Mouse (Mus musculus) small intestine, adult 2 months (tissue): ENCODE measurements around the gene Oas1c. TPM values are rescaled to one million over a fixed set of nuclear protein-coding genes. Genes with fewer than 3 reads are reported as not detected.

ENCODE experiments used
- H3K27ac ChIP-seq: fragments of 200-500 bp; 2 replicates; pipeline ENCODE4 v1.5.1; 2012; ENCODE audit warnings: low read depth, low read length, control low read depth, inconsistent platforms; ENCODE audit not compliant: insufficient read depth
- H3K27me3 ChIP-seq: fragments of 200-500 bp; 2 replicates; pipeline ENCODE4 v1.6.1; 2012; ENCODE audit warnings: mild to moderate bottlenecking, moderate library complexity, low read length, inconsistent platforms; ENCODE audit not compliant: control insufficient read depth, insufficient read depth
- H3K36me3 ChIP-seq: fragments of 200-500 bp; 2 replicates; pipeline ENCODE4 v1.6.1; 2012; ENCODE audit warnings: mild to moderate bottlenecking, low read length, control low read depth, inconsistent platforms; ENCODE audit not compliant: control insufficient read depth, insufficient read depth
- H3K4me1 ChIP-seq: fragments of 200-500 bp; 2 replicates; pipeline ENCODE4 v1.6.1; 2012; ENCODE audit warnings: low read length, inconsistent platforms, mixed read lengths; ENCODE audit not compliant: control insufficient read depth, insufficient read depth, insufficient read length
- H3K4me3 ChIP-seq: fragments of 200-500 bp; 2 replicates; pipeline ENCODE4 v1.5.1; 2012; ENCODE audit warnings: low read depth, mild to moderate bottlenecking, control low read depth, inconsistent platforms, low read length, moderate library complexity
- CTCF ChIP-seq: fragments of 200-500 bp; IDR thresholded peaks from 2 replicates; pipeline ENCODE4 v1.5.1; 2012; ENCODE audit warnings: low read depth, mild to moderate bottlenecking, control low read depth, inconsistent platforms, low read length, moderate library complexity, mixed read lengths; ENCODE audit not compliant: insufficient replicate concordance, insufficient read length; ENCODE audit errors: extremely low read depth
- POLR2A ChIP-seq: fragments of 200-500 bp; IDR thresholded peaks from 2 replicates; pipeline ENCODE4 v1.6.1; 2012; ENCODE audit warnings: low read depth, mild to moderate bottlenecking, control low read depth, inconsistent platforms, low read length, moderate library complexity
- WGBS: fragments of 180-500 bp; shearing (Covaris S2); methylation state at CpG from one replicate; pipeline ENCODE4 v1.1.7; 2018; 5-methylcytosine and 5-hydroxymethylcytosine counted together
- polyA plus RNA-seq: library from polyadenylated mRNA; depleted of rRNA; stranded (reverse); fragments of >200 nt; gene quantifications from 2 replicates; pipeline ENCODE4 v1.2.3, GENCODE M21; 2012

The Oas1c gene
- polyA plus RNA-seq, 1 experiment: 1.4 TPM

DNA sequence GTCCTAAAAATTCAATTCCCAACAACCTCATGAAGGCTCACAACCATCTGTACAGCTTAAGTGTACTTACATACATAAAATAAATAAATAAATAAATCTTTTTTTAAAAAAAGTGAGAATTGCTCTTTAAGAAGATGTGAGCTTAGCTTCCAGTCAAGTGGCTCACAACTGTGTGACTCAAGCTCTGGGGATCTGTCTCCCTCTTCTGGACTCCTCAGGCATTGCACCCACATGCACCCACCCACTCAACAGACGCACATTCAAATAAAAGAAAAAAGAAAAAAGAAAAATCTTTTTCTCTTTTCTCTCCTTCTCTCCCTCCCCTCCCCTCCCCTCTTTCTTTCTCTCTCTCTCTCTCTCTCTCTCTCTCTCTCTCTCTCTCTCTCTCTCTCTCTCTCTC is 30.7 kb downstream of the Oas1c start:
- Histone ChIP-seq H3K27me3 (no peaks in the 10 kb centered on the region), H3K36me3 (no peaks in the 10 kb centered on the region), H3K4me3 (no peak overlapping the region), H3K27ac (no peak overlapping the region), H3K4me1 (peaks cover 13% of the 10 kb centered on the region; the same call in 1 of the 2 replicates)
- WGBS: 100% methylated on average over 1 of the region's 1 CpGs
- no peak for TF ChIP-seq POLR2A
- TF ChIP-seq CTCF: peak; percentile 21; the same call in 1 of the 2 replicates

DNA sequence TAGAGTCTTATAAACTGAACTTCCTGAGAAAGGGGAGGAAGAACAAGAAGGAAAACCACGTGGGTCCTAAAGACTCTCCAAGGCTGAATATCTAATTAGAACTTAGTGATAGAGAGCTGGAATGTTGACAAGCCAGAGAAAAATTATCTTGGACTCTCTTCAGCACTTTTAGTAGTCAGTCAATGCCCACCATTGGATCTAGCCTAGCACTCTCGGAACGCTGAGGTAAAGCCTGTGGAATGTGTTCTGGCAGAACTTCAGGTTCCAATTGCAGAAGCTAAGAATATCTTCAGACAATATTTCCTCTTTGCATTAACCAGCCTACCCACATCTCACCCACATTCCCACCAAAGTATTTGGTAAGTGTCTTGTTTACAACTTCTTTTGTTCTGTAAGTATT is 32.4 kb downstream of the Oas1c start:
- H3K4me3 ChIP-seq: no peak overlapping the region
- no peaks in the 10 kb centered on the region for H3K27me3 ChIP-seq
- no peaks in the 10 kb centered on the region for H3K36me3 ChIP-seq
- no peak overlapping the region for H3K27ac ChIP-seq
- TF ChIP-seq CTCF (no peak), POLR2A (no peak)
- peaks cover 18% of the 10 kb centered on the region for H3K4me1 ChIP-seq
- WGBS: 21% methylated on average over 3 of the region's 3 CpGs

DNA sequence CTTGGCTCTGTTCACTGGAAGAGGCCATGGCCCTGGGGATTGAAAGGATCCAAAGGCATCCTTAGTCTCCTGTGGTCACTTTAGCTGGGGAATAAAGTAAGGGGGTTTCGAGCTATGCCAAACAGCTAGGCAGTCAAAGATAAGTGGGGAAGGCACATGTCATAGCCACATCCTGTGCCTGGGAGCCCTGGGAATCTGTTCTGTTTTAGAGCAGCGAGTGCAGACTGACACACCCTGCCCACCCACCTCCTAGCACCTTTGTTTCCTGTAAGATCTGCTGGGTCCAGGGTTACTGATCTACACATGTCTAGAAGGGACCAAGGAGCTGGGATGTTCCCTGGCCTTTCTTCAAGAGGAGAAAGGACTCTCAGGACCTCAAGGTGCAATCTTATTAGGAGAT is 33.4 kb downstream of the Oas1c start:
- Histone ChIP-seq H3K27ac (no peak overlapping the region), H3K4me1 (peaks cover 20% of the 10 kb centered on the region), H3K36me3 (no peaks in the 10 kb centered on the region), H3K4me3 (no peak overlapping the region), H3K27me3 (no peaks in the 10 kb centered on the region)
- no peak for TF ChIP-seq POLR2A
- no peak for TF ChIP-seq CTCF
- 65% methylated on average over 2 of the region's 2 CpGs for WGBS

DNA sequence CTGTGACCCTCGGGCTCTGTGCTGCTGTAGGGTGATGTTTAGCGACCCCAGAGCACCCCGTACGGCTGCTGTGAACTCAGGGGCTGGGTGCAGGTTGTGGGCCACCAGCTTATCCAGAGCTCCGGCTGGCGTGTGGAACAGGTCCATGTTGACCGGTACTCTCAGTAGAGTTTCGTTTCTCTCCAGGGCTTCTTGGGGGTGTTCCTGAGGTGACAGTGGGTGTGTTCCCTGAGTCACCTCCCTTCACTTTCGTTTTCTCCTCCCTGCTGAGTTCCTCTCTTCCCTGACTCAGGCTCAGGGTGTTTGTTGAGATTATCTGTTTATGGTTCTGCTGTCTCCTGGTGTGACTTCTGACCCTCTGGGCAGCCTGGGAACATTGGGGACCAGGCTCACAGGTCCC is 34.8 kb downstream of the Oas1c start, which contains the start of gene Oas3:
Gene Oas3, minus strand, starts transcription at position 184 of the 400 bp plus-strand sequence.
- TF ChIP-seq CTCF (no peak), POLR2A (peak; percentile 75; the same call in 1 of the 2 replicates)
- H3K27ac ChIP-seq: peak within 1 kb of the TSS; percentile 91
- peaks cover 20% of the 10 kb centered on the region for H3K4me1 ChIP-seq
- peak within 1 kb of the TSS; percentile 72 for H3K4me3 ChIP-seq
- WGBS: 36% methylated on average over 9 of the region's 9 CpGs
- no peaks in the 10 kb centered on the region for H3K36me3 ChIP-seq
- H3K27me3 ChIP-seq: no peaks in the 10 kb centered on the region

DNA sequence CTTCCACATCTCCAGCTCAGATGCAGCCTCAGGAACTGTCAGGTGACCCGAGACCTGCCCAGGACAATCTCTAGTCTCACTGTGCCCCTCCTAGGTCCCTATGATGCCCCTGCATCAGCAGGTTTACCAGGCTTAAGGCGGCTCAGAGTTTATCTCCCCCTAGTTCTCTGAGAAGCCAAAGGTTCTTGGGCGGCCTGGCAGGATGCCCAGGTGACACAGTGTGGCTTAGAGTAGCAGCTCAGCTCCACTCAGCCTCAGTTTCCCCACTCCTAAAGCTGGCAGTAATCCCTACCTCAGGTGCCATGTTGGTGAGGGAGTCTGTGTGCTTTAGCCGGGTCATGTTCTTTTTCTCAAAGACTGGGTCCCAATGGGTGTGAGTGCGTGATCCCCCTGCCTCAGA is 35.5 kb downstream of the Oas1c start:
- WGBS: 52% methylated on average over 5 of the region's 5 CpGs
- H3K27ac ChIP-seq: peak overlapping the region; percentile 91
- peaks cover 20% of the 10 kb centered on the region for H3K4me1 ChIP-seq

DNA sequence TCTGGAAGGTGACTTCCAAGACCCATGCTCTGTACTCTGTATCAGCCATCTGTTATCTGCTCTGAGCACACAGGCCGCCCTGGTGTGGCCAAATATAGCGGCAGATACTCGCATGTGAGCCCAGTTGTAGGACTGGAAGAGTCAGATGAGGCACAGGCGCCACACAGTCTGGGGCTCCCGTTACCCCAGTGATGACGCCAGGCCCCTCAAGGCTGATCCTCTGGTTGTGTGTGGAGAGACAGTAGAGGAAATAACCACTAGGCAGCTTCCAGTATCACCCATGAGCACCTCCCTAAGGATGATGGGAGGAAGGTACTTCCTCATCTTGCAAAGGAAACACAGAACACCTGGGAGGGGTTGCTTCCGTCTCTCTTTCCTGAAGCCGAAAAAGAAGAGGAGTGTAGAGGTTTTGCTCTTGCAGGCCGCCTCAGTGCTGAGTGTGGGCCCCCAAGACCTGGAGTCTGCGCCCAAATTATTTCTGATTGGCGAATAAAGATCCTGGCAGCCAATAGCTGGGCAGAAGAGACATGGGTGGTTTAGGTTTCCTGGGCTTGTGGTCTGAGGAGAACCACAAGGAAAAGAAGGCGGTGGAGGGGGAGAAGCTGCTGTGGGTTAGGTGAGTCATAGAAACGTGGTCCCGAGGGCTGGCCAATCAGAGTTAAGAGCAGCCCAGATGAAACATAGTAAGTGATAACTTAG is 36.9 kb downstream of the Oas1c start:
- Histone ChIP-seq H3K4me1 (peaks cover 20% of the 10 kb centered on the region), H3K4me3 (no peak overlapping the region), H3K27ac (no peak overlapping the region; the same call in 1 of the 2 replicates), H3K27me3 (no peaks in the 10 kb centered on the region), H3K36me3 (0 out of 2 replicates have a peak, but pooled peaks cover 3% of the 10 kb centered on the region)
- 55% methylated on average over 14 of the region's 14 CpGs for whole genome bisulfite sequencing
- TF ChIP-seq CTCF: no peak
- no peak for TF ChIP-seq POLR2A

More for the DNA sequence above, 35.5 kb downstream of the Oas1c start:
- H3K4me3 ChIP-seq: peak overlapping the region; percentile 72
- no peaks in the 10 kb centered on the region for H3K27me3 ChIP-seq
- no peaks in the 10 kb centered on the region for H3K36me3 ChIP-seq
- TF ChIP-seq POLR2A (no peak), CTCF (no peak)

DNA sequence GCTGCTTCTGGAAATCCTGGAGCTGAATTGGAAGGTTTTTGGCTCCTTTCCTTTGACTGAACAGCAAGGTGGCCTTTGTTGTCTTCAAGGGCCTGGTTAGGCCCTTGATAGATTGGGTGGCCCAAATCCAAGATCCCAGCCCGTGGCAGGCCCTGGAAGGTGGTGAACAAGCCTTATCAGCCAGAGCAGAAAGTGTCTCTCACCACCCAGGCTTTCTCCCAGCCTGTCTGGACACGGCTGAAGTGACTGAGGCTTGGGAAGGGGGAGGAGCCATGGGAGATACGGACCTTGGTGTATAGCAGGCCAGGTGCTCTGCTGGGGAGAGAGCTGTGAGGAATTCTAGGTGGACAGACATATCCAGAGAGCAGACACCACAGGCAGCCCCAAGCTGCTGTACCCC is 42.9 kb downstream of the Oas1c start:
- Histone ChIP-seq H3K4me3 (no peak overlapping the region), H3K4me1 (no peaks in the 10 kb centered on the region), H3K36me3 (peaks cover 13% of the 10 kb centered on the region; the same call in 1 of the 2 replicates), H3K27me3 (no peaks in the 10 kb centered on the region), H3K27ac (no peak overlapping the region)
- WGBS: 44% methylated on average over 3 of the region's 3 CpGs
- TF ChIP-seq POLR2A: no peak
- TF ChIP-seq CTCF: no peak
